Mouse (Mus musculus) neural tube, embryonic 14.5 days (tissue): ENCODE measurements around the gene Pla2g2e. TPM values are rescaled to one million over a fixed set of nuclear protein-coding genes. Genes with fewer than 3 reads are reported as not detected.

Source experiments
- ATAC-seq: fragments of 200-750 bp; cut with Nextera tagmentation; 2 replicates; pipeline ENCODE4 v1.8.0; 2017; ENCODE audit warnings: low read depth, mild to moderate bottlenecking, moderate TSS enrichment, moderate library complexity
- H3K27ac ChIP-seq: fragments of 300-500 bp; sonication (generic); 2 replicates; pipeline ENCODE4 v1.5.1; 2014; ENCODE audit warnings: low read depth, mild to moderate bottlenecking, control low read depth, low read length, moderate library complexity, mixed read lengths
- H3K27me3 ChIP-seq: fragments of 300-500 bp; sonication (generic); 2 replicates; pipeline ENCODE4 v1.6.1; 2014; ENCODE audit warnings: low read length; ENCODE audit not compliant: control insufficient read depth, insufficient read depth
- H3K36me3 ChIP-seq: fragments of 300-500 bp; sonication (generic); 2 replicates; pipeline ENCODE4 v1.6.1; 2014; ENCODE audit warnings: low read length, mixed read lengths; ENCODE audit not compliant: control insufficient read depth, insufficient read depth
- H3K4me1 ChIP-seq: fragments of 300-500 bp; sonication (generic); 2 replicates; pipeline ENCODE4 v1.6.1; 2014; ENCODE audit warnings: low read length; ENCODE audit not compliant: control insufficient read depth, insufficient read depth
- H3K4me2 ChIP-seq: fragments of 300-500 bp; sonication (generic); 2 replicates; pipeline ENCODE4 v1.6.1; 2014; ENCODE audit warnings: mild to moderate bottlenecking, low read depth, low read length, control low read depth
- H3K4me3 ChIP-seq: fragments of 300-500 bp; sonication (generic); 2 replicates; pipeline ENCODE4 v1.5.1; 2014; ENCODE audit warnings: low read depth, low read length, control low read depth, mixed read lengths
- H3K9ac ChIP-seq: fragments of 300-500 bp; sonication (generic); replicated peaks from 2 replicates; pipeline ENCODE4 v1.6.1; 2014; ENCODE audit warnings: low read depth, mild to moderate bottlenecking, control low read depth, low read length, mixed read lengths
- H3K9me3 ChIP-seq: fragments of 300-500 bp; sonication (generic); 2 replicates; pipeline ENCODE4 v1.6.1; 2016; ENCODE audit warnings: low read length; ENCODE audit not compliant: control insufficient read depth
- WGBS: fragments of 180-500 bp; shearing (Covaris S2); extraction: QIAGEN DNeasy Blood & Tissue Kit; methylation state at CpG from one replicate; pipeline ENCODE4 v1.1.7; 2014; 5-methylcytosine and 5-hydroxymethylcytosine counted together
- polyA plus RNA-seq: library from polyadenylated mRNA; unstranded; fragments of >200 nt; fragmentation: Nextera tagmentation; extraction: Ambion mirVana; gene quantifications from 2 replicates; pipeline ENCODE4 v1.2.1, GENCODE M21; 2014

Gene Pla2g2e
- not detected in 2 replicates for polyA plus RNA-seq

- no peak for ATAC-seq
- no peaks in the 10 kb centered on the region for H3K9me3 ChIP-seq
- H3K36me3 ChIP-seq = no peaks in the 10 kb centered on the region
- H3K27ac ChIP-seq = no peak within 1 kb of the TSS
- H3K4me1 ChIP-seq = no peaks in the 10 kb centered on the region
- no peaks in the 10 kb centered on the region for H3K27me3 ChIP-seq
- no peak within 1 kb of the TSS for H3K4me2 ChIP-seq
- H3K9ac ChIP-seq = no peak within 1 kb of the TSS
- no peak within 1 kb of the TSS for H3K4me3 ChIP-seq
- 84% methylated on average over 4 of the region's 4 CpGs for WGBS
Observed at GRCm38 (mm10) chr4:138877731-138878130, at the start of gene Pla2g2e. Gene Pla2g2e, plus strand, starts transcription at chr4:138877942.

GRCm38 (mm10) chr4:138839806-138840205 is 37.9 kb upstream of the Pla2g2e start:
- no peak overlapping the region for H3K4me2 ChIP-seq
- 75% methylated on average over 6 of the region's 6 CpGs for WGBS
- ATAC-seq = no peak
- no peak overlapping the region for H3K9ac ChIP-seq
- H3K4me1 ChIP-seq = no peaks in the 10 kb centered on the region
- H3K27me3 ChIP-seq = no peaks in the 10 kb centered on the region
- peaks cover 10% of the 10 kb centered on the region; the same call in 1 of the 2 replicates for H3K9me3 ChIP-seq
- no peak overlapping the region for H3K27ac ChIP-seq
- H3K36me3 ChIP-seq = no peaks in the 10 kb centered on the region
- no peak overlapping the region for H3K4me3 ChIP-seq

GRCm38 (mm10) chr4:138840726-138841125 is 37.0 kb upstream of the Pla2g2e start:
- Histone ChIP-seq H3K4me1 (no peaks in the 10 kb centered on the region), H3K9ac (no peak overlapping the region), H3K27ac (no peak overlapping the region), H3K27me3 (no peaks in the 10 kb centered on the region), H3K4me3 (no peak overlapping the region), H3K36me3 (no peaks in the 10 kb centered on the region), H3K9me3 (peaks cover 10% of the 10 kb centered on the region; the same call in 1 of the 2 replicates), H3K4me2 (no peak overlapping the region)
- ATAC-seq = no peak
- WGBS = 88% methylated on average over 8 of the region's 8 CpGs

- ATAC-seq = no peak
- H3K4me1 ChIP-seq = no peaks in the 10 kb centered on the region
Observed at GRCm38 (mm10) chr4:138841386-138841785, 36.4 kb upstream of the Pla2g2e start.

GRCm38 (mm10) chr4:138851463-138851862 is 26.3 kb upstream of the Pla2g2e start:
- no peak overlapping the region for H3K27ac ChIP-seq
- H3K36me3 ChIP-seq = no peaks in the 10 kb centered on the region
- H3K27me3 ChIP-seq = no peaks in the 10 kb centered on the region
- WGBS = 3% methylated on average over 4 of the region's 4 CpGs
- no peaks in the 10 kb centered on the region for H3K9me3 ChIP-seq
- no peak overlapping the region for H3K4me2 ChIP-seq
- H3K9ac ChIP-seq = no peak overlapping the region
- ATAC-seq = peak; percentile 51; the same call in 1 of the 2 replicates
- H3K4me3 ChIP-seq = no peak overlapping the region
- no peaks in the 10 kb centered on the region for H3K4me1 ChIP-seq

More at GRCm38 (mm10) chr4:138841386-138841785, 36.4 kb upstream of the Pla2g2e start:
- H3K9ac ChIP-seq = no peak overlapping the region
- H3K27ac ChIP-seq = no peak overlapping the region
- 80% methylated on average over 7 of the region's 7 CpGs for WGBS
- H3K4me3 ChIP-seq = no peak overlapping the region
- H3K36me3 ChIP-seq = no peaks in the 10 kb centered on the region
- H3K4me2 ChIP-seq = no peak overlapping the region
- H3K9me3 ChIP-seq = peaks cover 10% of the 10 kb centered on the region; the same call in 1 of the 2 replicates
- H3K27me3 ChIP-seq = no peaks in the 10 kb centered on the region

GRCm38 (mm10) chr4:138852961-138853360 is 24.8 kb upstream of the Pla2g2e start:
- no peak overlapping the region for H3K27ac ChIP-seq
- H3K9me3 ChIP-seq = no peaks in the 10 kb centered on the region
- ATAC-seq = no peak
- WGBS = 75% methylated on average over 6 of the region's 6 CpGs
- H3K36me3 ChIP-seq = no peaks in the 10 kb centered on the region
- H3K27me3 ChIP-seq = no peaks in the 10 kb centered on the region
- H3K9ac ChIP-seq = no peak overlapping the region
- H3K4me2 ChIP-seq = no peak overlapping the region
- no peaks in the 10 kb centered on the region for H3K4me1 ChIP-seq
- no peak overlapping the region for H3K4me3 ChIP-seq

GRCm38 (mm10) chr4:138855092-138855632 is 22.6 kb upstream of the Pla2g2e start:
- no peak for ATAC-seq
- H3K27me3 ChIP-seq = no peaks in the 10 kb centered on the region
- H3K36me3 ChIP-seq = no peaks in the 10 kb centered on the region
- WGBS = 89% methylated on average over 9 of the region's 9 CpGs
- no peak overlapping the region for H3K27ac ChIP-seq
- H3K9ac ChIP-seq = no peak overlapping the region
- no peak overlapping the region for H3K4me2 ChIP-seq
- no peaks in the 10 kb centered on the region for H3K4me1 ChIP-seq
- H3K9me3 ChIP-seq = no peaks in the 10 kb centered on the region
- H3K4me3 ChIP-seq = no peak overlapping the region

GRCm38 (mm10) chr4:138856491-138856890 is 21.3 kb upstream of the Pla2g2e start:
- WGBS = 27% methylated on average over 7 of the region's 7 CpGs
- H3K36me3 ChIP-seq = no peaks in the 10 kb centered on the region
- ATAC-seq = no peak
- H3K27me3 ChIP-seq = no peaks in the 10 kb centered on the region
- no peaks in the 10 kb centered on the region for H3K9me3 ChIP-seq
- no peak overlapping the region for H3K27ac ChIP-seq
- H3K9ac ChIP-seq = no peak overlapping the region
- no peak overlapping the region for H3K4me2 ChIP-seq
- H3K4me3 ChIP-seq = no peak overlapping the region
- no peaks in the 10 kb centered on the region for H3K4me1 ChIP-seq

GRCm38 (mm10) chr4:138857576-138857975 is 20.2 kb upstream of the Pla2g2e start:
- Histone ChIP-seq H3K27me3 (no peaks in the 10 kb centered on the region), H3K4me3 (no peak overlapping the region), H3K27ac (no peak overlapping the region), H3K4me2 (no peak overlapping the region), H3K9ac (no peak overlapping the region), H3K4me1 (no peaks in the 10 kb centered on the region), H3K9me3 (no peaks in the 10 kb centered on the region), H3K36me3 (no peaks in the 10 kb centered on the region)
- WGBS = 92% methylated on average over 10 of the region's 10 CpGs
- no peak for ATAC-seq
